Mouse (Mus musculus) lung, embryonic 14.5 days (tissue): ENCODE results near the gene Pla2g4b. TPM values are rescaled to one million over a fixed set of nuclear protein-coding genes. Genes with fewer than 3 reads are reported as not detected.
A peak's percentile ranks its signal among the peaks of the same experiment; 100 is the strongest.

Experiments
- ATAC-seq: fragments of 200-750 bp; cut with Nextera tagmentation; 2 replicates; pipeline ENCODE4 v1.8.0; 2017; ENCODE audit warnings: mild to moderate bottlenecking, moderate TSS enrichment, moderate library complexity; ENCODE audit not compliant: insufficient read depth
- DNase-seq: peaks from one replicate; pipeline ENCODE4 v3.0.0-alpha.2; 2015
- H3K27ac ChIP-seq: fragments of 300-500 bp; sonication (generic); 2 replicates; pipeline ENCODE4 v1.5.1; 2014; ENCODE audit warnings: low read depth, mild to moderate bottlenecking, moderate library complexity
- H3K27me3 ChIP-seq: fragments of 300-500 bp; sonication (generic); 2 replicates; pipeline ENCODE4 v1.6.1; 2014; ENCODE audit warnings: low read length, control low read depth; ENCODE audit not compliant: insufficient read depth
- H3K36me3 ChIP-seq: fragments of 300-500 bp; sonication (generic); 2 replicates; pipeline ENCODE4 v1.6.1; 2014; ENCODE audit warnings: control low read depth; ENCODE audit not compliant: insufficient read depth
- H3K4me1 ChIP-seq: fragments of 300-500 bp; sonication (generic); 2 replicates; pipeline ENCODE4 v1.6.1; 2014; ENCODE audit warnings: antibody characterized with exemption, control low read depth; ENCODE audit not compliant: insufficient read depth
- H3K4me2 ChIP-seq: fragments of 300-500 bp; sonication (generic); 2 replicates; pipeline ENCODE4 v1.6.1; 2014; ENCODE audit warnings: mild to moderate bottlenecking
- H3K4me3 ChIP-seq: fragments of 300-500 bp; sonication (generic); 2 replicates; pipeline ENCODE4 v1.5.1; 2014; ENCODE audit warnings: low read depth, low read length
- H3K9ac ChIP-seq: fragments of 300-500 bp; sonication (generic); 2 replicates; pipeline ENCODE4 v1.6.1; 2014
- H3K9me3 ChIP-seq: fragments of 300-500 bp; sonication (generic); 2 replicates; pipeline ENCODE4 v1.6.1; 2016; ENCODE audit warnings: low read depth, low read length, control low read depth
- CTCF ChIP-seq: IDR thresholded peaks from 2 replicates; pipeline ENCODE4 v1.5.1; 2016; ENCODE audit warnings: antibody characterized with exemption, low read depth
- WGBS: fragments of 180-500 bp; shearing (Covaris S2); extraction: QIAGEN DNeasy Blood & Tissue Kit; methylation state at CpG from one replicate; pipeline ENCODE4 v1.1.7; 2014; 5-methylcytosine and 5-hydroxymethylcytosine counted together
- polyA plus RNA-seq: library from polyadenylated mRNA; unstranded; fragments of >200 nt; fragmentation: Nextera tagmentation; extraction: Ambion mirVana; gene quantifications from 2 replicates; pipeline ENCODE4 v1.2.1, GENCODE M21; 2014

Pla2g4b gene
- polyA plus RNA-seq, 1 experiment from 2014 or later: 1.5 TPM

DNA sequence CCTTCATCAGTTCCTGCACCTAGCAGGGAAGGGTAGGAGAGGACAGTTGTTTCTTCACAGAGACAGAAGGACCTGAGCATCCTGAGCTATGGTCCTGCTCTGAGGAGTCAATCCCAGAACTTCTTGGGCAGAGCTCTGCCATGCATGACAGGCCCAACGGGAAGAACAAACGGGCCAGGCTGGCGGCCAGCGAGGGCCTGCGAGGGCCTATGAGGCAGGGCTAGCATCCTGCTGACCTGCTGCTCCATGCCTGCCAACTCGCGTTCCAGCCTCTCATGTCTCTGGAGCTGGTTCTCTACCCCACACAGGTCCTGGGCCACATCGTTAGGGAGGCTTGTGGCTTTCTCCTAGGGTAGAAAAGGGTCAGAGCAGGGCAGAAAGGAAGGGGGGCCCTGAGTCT lies 29.0 kb downstream of the Pla2g4b start:
- no peaks in the 10 kb centered on the region for H3K36me3 ChIP-seq
- H3K4me3 ChIP-seq: no peak overlapping the region
- 0 out of 2 replicates have a peak, but pooled peaks cover 8% of the 10 kb centered on the region for H3K4me1 ChIP-seq
- H3K9me3 ChIP-seq: no peaks in the 10 kb centered on the region
- ATAC-seq: no peak
- 77% methylated on average over 8 of the region's 8 CpGs for WGBS
- no peaks in the 10 kb centered on the region for H3K27me3 ChIP-seq
- TF ChIP-seq CTCF: no peak
- H3K27ac ChIP-seq: no peak overlapping the region
- H3K4me2 ChIP-seq: no peak overlapping the region
- no peak for DNase-seq
- no peak overlapping the region for H3K9ac ChIP-seq

DNA sequence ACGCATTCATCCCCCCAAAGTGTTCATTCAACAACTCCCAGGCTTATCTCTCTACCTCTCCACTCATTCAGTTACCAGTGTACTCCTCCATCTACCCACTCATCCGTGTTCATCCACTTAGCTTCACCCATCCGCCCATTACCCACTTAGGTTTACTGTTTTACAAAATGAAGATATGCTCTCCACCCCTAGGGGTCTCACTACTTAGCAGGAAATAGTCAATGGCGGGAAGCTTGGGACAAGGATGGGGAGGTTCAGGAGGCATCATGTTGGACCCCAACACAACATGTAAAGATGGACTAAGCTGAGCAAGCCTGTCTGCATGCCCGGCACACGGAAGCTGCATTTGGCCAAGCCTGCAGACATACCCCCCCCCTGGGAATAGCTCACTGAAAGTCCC lies 31.4 kb downstream of the Pla2g4b start:
- Histone ChIP-seq H3K27me3 (no peaks in the 10 kb centered on the region), H3K27ac (no peak overlapping the region), H3K4me3 (no peak overlapping the region), H3K9ac (no peak overlapping the region), H3K4me2 (no peak overlapping the region), H3K4me1 (0 out of 2 replicates have a peak, but pooled peaks cover 5% of the 10 kb centered on the region), H3K36me3 (no peaks in the 10 kb centered on the region), H3K9me3 (no peaks in the 10 kb centered on the region)
- WGBS: 73% methylated on average over 6 of the region's 6 CpGs
- DNase-seq (no peak), ATAC-seq (no peak)
- TF ChIP-seq CTCF: peak; percentile 50

DNA sequence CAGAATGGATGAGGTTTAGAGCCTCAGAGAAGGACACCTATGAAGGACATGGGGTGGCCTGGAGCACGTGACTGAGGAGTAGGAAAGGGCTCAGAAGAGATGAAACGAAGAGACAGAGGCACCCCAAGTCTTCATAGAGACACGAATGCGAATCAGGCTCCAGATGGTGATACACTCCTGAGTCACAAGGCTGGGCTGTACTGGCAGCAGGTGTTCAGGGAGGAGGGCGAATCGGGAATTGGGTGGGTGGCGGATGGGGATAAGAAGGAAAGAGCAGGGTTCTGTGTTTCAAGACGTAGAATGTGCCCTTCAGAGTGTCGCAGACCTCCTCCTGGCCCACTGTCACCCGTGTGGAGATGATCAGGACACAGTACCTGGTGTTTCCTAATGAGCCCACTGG lies 32.0 kb downstream of the Pla2g4b start:
- Histone ChIP-seq H3K36me3 (no peaks in the 10 kb centered on the region), H3K4me3 (no peak overlapping the region), H3K4me2 (no peak overlapping the region), H3K9ac (no peak overlapping the region), H3K27ac (no peak overlapping the region), H3K27me3 (no peaks in the 10 kb centered on the region), H3K9me3 (no peaks in the 10 kb centered on the region), H3K4me1 (no peaks in the 10 kb centered on the region)
- TF ChIP-seq CTCF: no peak
- WGBS: 90% methylated on average over 10 of the region's 10 CpGs
- ATAC-seq (no peak), DNase-seq (no peak)

DNA sequence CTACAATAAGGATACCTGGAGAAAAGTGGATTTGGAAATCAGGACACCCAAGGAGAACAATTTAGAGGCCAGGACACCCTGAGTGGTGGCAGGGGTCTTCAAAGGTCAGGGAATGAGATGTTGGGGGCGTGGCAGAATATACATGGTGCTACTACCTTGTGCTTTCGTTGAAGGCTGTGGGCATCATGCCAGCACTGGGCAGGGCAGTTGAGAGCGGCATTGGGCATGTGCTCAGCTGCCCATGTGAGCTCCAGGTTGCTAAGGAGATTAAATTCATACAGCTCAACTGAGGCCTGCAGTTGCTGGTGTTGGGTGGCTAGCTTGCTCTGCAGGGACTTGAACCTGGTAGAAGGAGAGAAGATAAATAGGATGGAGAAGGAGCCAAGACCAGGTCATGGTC lies 33.0 kb downstream of the Pla2g4b start:
- TF ChIP-seq CTCF: no peak
- DNase-seq: no peak
- WGBS: 79% methylated on average over 3 of the region's 3 CpGs
- no peaks in the 10 kb centered on the region for H3K4me1 ChIP-seq
- no peak overlapping the region for H3K9ac ChIP-seq
- H3K27me3 ChIP-seq: no peaks in the 10 kb centered on the region
- H3K4me2 ChIP-seq: no peak overlapping the region
- no peak overlapping the region for H3K4me3 ChIP-seq
- H3K27ac ChIP-seq: no peak overlapping the region
- no peak for ATAC-seq
- H3K36me3 ChIP-seq: no peaks in the 10 kb centered on the region
- H3K9me3 ChIP-seq: no peaks in the 10 kb centered on the region

DNA sequence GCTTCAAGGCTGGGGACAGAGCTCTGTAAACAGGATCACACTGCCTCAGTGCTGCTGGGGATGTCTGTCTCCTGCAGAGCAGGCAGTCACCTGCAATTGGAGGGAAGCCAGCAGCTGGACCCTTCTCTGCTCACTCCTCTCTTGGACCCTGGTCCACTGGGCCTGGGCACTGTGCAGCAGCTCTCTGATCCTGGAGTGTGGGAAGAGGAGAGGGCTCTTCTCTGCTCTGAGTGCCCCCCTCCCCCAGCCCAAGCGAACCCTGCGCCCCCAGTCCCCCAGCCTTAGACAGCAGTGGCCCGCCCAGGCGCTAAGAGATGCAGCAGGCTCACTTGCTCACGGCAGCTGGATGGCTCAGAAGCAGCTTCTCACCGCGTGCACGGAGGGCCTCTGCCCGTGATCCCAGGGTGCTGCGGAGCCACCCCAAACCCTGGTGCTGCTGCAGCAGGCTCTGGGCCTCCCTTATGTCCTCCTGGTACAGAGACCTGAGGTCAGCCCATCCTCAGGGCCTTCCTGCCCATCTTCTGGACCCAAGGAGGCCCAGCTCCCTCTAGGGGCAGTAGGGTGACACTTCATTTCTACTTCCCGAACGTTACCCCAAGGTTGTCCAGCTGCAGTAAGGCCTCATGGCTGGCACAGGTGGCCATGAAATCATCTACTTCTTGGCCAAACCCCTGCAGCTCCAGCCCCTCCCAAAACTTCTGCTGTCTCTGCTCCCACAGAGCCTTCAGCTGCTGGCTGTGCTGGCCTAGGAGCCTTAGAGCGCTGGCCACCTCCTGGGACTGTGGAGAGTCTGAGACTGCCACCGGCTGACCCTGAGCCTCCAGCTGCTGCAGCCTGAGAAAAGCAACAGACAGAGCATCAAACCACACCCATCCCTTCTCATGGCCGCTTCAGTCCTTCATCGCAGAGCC lies 35.6 kb downstream of the Pla2g4b start:
- TF ChIP-seq CTCF: peak; percentile 78
- Histone ChIP-seq H3K9me3 (no peaks in the 10 kb centered on the region), H3K27ac (no peak overlapping the region), H3K9ac (no peak overlapping the region), H3K4me3 (no peak overlapping the region), H3K4me2 (no peak overlapping the region), H3K4me1 (no peaks in the 10 kb centered on the region), H3K36me3 (no peaks in the 10 kb centered on the region), H3K27me3 (no peaks in the 10 kb centered on the region)
- WGBS: 32% methylated on average over 16 of the region's 16 CpGs
- ATAC-seq (peak; percentile 54; the same call in 1 of the 2 replicates), DNase-seq (peak; percentile 72)

DNA sequence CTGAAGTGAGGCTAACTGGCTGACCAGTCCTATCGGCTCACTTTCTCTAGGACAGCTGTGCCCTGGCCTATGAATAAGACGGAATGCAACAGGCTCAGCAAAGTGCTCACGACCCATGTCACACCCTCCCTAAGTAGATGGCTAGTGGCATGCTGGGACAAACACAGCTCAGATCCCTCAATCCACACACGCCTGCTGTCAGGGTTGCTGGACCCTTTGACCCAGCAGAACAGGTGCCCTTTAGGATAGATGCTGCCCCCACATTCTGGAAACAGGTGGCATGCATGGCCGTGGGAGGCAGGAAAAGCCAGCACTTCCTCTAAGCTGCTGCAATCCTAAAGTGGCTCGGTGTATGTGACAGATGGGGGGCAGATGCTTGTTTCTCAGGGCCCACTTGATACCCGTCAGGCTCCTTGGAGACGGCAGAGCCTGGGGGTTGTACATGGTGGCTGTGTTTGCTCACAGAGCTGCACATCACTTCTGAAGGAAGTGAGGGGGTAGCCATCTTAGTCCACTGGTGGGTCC lies 36.3 kb downstream of the Pla2g4b start:
- Histone ChIP-seq H3K9me3 (no peaks in the 10 kb centered on the region), H3K36me3 (no peaks in the 10 kb centered on the region), H3K9ac (no peak overlapping the region), H3K4me1 (no peaks in the 10 kb centered on the region), H3K4me3 (no peak overlapping the region), H3K27me3 (no peaks in the 10 kb centered on the region), H3K27ac (no peak overlapping the region), H3K4me2 (no peak overlapping the region)
- TF ChIP-seq CTCF: no peak
- DNase-seq (no peak), ATAC-seq (no peak)
- WGBS: 50% methylated on average over 8 of the region's 8 CpGs

DNA sequence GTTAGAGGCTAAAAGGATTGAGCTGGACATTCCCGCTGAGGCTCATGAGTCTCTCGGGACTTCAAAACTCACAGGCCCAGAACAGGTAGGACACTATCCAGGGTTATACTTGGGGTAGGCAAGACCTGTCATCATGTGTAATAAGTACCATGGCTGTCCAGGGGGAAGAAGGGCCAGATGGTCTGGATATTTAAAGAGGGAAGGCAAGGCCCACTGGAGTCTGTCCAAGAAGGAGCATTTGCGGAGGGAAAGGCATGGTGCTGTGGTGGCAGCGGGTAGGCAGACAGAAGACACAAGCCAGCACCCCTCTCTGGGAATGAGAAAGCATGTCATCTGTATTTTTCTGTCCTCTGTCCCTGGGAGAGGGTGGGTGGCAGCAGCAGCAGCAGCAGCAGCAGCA lies 40.9 kb downstream of the Pla2g4b start:
- H3K4me2 ChIP-seq: no peak overlapping the region
- H3K27me3 ChIP-seq: peaks cover 23% of the 10 kb centered on the region
- no peaks in the 10 kb centered on the region for H3K36me3 ChIP-seq
- DNase-seq (no peak), ATAC-seq (no peak)
- no peaks in the 10 kb centered on the region for H3K9me3 ChIP-seq
- H3K9ac ChIP-seq: no peak overlapping the region
- no peak for TF ChIP-seq CTCF
- WGBS: 86% methylated on average over 4 of the region's 4 CpGs
- H3K27ac ChIP-seq: no peak overlapping the region
- H3K4me1 ChIP-seq: no peaks in the 10 kb centered on the region
- no peak overlapping the region for H3K4me3 ChIP-seq
